Mouse (Mus musculus) central nervous system, embryonic 18 days (tissue): ENCODE data around the gene Slfn2. TPM values are rescaled to one million over a fixed set of nuclear protein-coding genes. Genes with fewer than 3 reads are reported as not detected.

Experiments
- polyA plus RNA-seq: library from polyadenylated mRNA; depleted of rRNA; stranded (reverse); fragments of >200 nt; gene quantifications from 2 replicates; pipeline ENCODE4 v1.2.3, GENCODE M21; 2012; rRNA removed

Slfn2 gene
- 1.00 and 1.4 TPM in 2 replicates for polyA plus RNA-seq

GRCm38 (mm10) chr11:83064946-83065345 lies at the start of gene Slfn2:
Gene Slfn2, plus strand, starts transcription at chr11:83065112.

DNA sequence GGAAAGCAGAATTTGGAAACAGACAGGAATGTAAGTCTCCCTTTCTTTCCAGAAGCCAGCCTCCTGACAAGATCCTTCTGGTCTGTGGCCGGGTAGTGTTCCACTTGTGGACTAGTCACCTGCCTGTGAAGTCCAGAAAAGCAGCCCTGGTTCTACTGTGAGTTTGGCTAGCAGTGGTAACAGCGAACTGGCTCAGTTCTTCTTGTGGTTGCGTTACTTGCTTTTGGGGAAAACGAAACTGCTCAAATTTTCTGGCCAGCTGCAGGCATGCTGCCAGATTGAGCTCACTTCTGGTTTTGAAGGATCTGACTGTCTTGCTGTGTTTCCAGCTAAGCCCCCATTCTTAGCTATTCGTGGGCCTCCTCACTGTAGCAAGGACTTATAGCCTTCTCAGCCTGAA lies 44.3 kb upstream of the Slfn2 start, which contains the start of gene Slfn8:
Gene Slfn8, minus strand, starts transcription at position 190 of the 400 bp plus-strand sequence.

GRCm38 (mm10) chr11:83116597-83117227 lies 51.8 kb downstream of the Slfn2 start, which contains the start of gene Slfn1:
Gene Slfn1, plus strand, starts transcription at chr11:83116849.

Other genes with a start within 250 kb of the Slfn2 start
- 3.9 and 4.7 TPM in 2 replicates for gene Rffl, start 193.9 kb upstream of the Slfn2 start, polyA plus RNA-seq
- gene Rad51d, start 174.5 kb upstream of the Slfn2 start, polyA plus RNA-seq: 11.3 and 12.3 TPM in 2 replicates
- gene Fndc8, start 173.0 kb upstream of the Slfn2 start, polyA plus RNA-seq: 0.03 TPM in 1 of 2 replicates, not detected in the other
- gene Nle1, start 156.7 kb upstream of the Slfn2 start, polyA plus RNA-seq: 70.7 and 73.3 TPM in 2 replicates
- gene Unc45b, start 154.6 kb upstream of the Slfn2 start, polyA plus RNA-seq: 1.7 and 2.4 TPM in 2 replicates
- gene Slfn5, start 113.8 kb upstream of the Slfn2 start, polyA plus RNA-seq: 2.0 and 2.3 TPM in 2 replicates
- gene Slfn9, start 73.3 kb upstream of the Slfn2 start, polyA plus RNA-seq: 1.1 and 1.6 TPM in 2 replicates
- gene Slfn8, start 44.3 kb upstream of the Slfn2 start, polyA plus RNA-seq: 0.28 and 0.32 TPM in 2 replicates
- gene Slfn1, start 51.7 kb downstream of the Slfn2 start, polyA plus RNA-seq: 0.10 and 0.13 TPM in 2 replicates
- gene Slfn4, start 110.1 kb downstream of the Slfn2 start, polyA plus RNA-seq: 0.27 and 0.51 TPM in 2 replicates
- 0.35 and 0.39 TPM in 2 replicates for gene Slfn3, start 126.2 kb downstream of the Slfn2 start, polyA plus RNA-seq
- gene Slfn14, start 221.6 kb downstream of the Slfn2 start, polyA plus RNA-seq: 0.03 and 0.04 TPM in 2 replicates
- gene Ap2b1, start 233.9 kb downstream of the Slfn2 start, polyA plus RNA-seq: 117 and 129 TPM in 2 replicates
- 11.2 and 12.5 TPM in 2 replicates for gene Pex12, start 237.5 kb downstream of the Slfn2 start, polyA plus RNA-seq